Mouse (Mus musculus): ENCODE results near the gene Amd1.
A peak's percentile ranks its signal among the peaks of the same experiment; 100 is the strongest.

Gene Amd1

GRCm38 (mm10) chr10:40302140-40302985, at the start of gene Amd1:
Gene Amd1, minus strand, starts transcription at chr10:40302186.
- peak; percentile 99 for DNase-seq

- no peak for DNase-seq
Observed at GRCm38 (mm10) chr10:40351156-40351555, 49.2 kb upstream of the Amd1 start.

- no peak for DNase-seq
Observed at GRCm38 (mm10) chr10:40350245-40350932, 48.4 kb upstream of the Amd1 start.

- DNase-seq = peak; percentile 78
Observed at GRCm38 (mm10) chr10:40349631-40350177, 47.7 kb upstream of the Amd1 start.

GRCm38 (mm10) chr10:40348566-40349536, 46.9 kb upstream of the Amd1 start:
- peak; percentile 100 for DNase-seq

GRCm38 (mm10) chr10:40347461-40347954, 45.5 kb upstream of the Amd1 start:
- DNase-seq = no peak

- no peak for DNase-seq
Observed at GRCm38 (mm10) chr10:40346776-40347403, 44.9 kb upstream of the Amd1 start.

- DNase-seq = peak; percentile 18
Observed at GRCm38 (mm10) chr10:40342036-40342435, 40.0 kb upstream of the Amd1 start.

GRCm38 (mm10) chr10:40339351-40339964, 37.5 kb upstream of the Amd1 start, which contains the start of gene Cdk19:
Gene Cdk19, plus strand, starts transcription at chr10:40339564.
- no peak for DNase-seq

- no peak for DNase-seq
Observed at GRCm38 (mm10) chr10:40332864-40333263, 30.9 kb upstream of the Amd1 start.

GRCm38 (mm10) chr10:40330262-40330661, 28.3 kb upstream of the Amd1 start:
- DNase-seq = no peak

- DNase-seq = no peak
Observed at GRCm38 (mm10) chr10:40328004-40328551, 26.1 kb upstream of the Amd1 start.

GRCm38 (mm10) chr10:40320306-40320705, 18.3 kb upstream of the Amd1 start:
- no peak for DNase-seq

GRCm38 (mm10) chr10:40316841-40317585, 15.0 kb upstream of the Amd1 start:
- DNase-seq = no peak

- no peak for DNase-seq
Observed at GRCm38 (mm10) chr10:40312781-40313180, 10.8 kb upstream of the Amd1 start.

- DNase-seq = peak; percentile 52
Observed at GRCm38 (mm10) chr10:40309884-40310635, 8.1 kb upstream of the Amd1 start.

GRCm38 (mm10) chr10:40307826-40308583, 6.0 kb upstream of the Amd1 start:
- DNase-seq = no peak

GRCm38 (mm10) chr10:40305989-40306388, 4.0 kb upstream of the Amd1 start:
- DNase-seq = no peak
